Mouse (Mus musculus): ENCODE data around the gene Psmb10. TPM values are rescaled to one million over a fixed set of nuclear protein-coding genes. Genes with fewer than 3 reads are reported as not detected.

The Psmb10 gene
- 1.7 TPM for polyA plus RNA-seq (2014; fragmentation: Illumina TruSeq; extraction: RNeasy Lipid Tissue Mini Kit (QIAGEN cat#74804); ENCODE audit: low read depth, low replicate concordance)

GRCm38 (mm10) chr8:105938306-105938669 is at the start of gene Psmb10:
TSS of gene Psmb10 (minus strand) at chr8:105938444.

DNA sequence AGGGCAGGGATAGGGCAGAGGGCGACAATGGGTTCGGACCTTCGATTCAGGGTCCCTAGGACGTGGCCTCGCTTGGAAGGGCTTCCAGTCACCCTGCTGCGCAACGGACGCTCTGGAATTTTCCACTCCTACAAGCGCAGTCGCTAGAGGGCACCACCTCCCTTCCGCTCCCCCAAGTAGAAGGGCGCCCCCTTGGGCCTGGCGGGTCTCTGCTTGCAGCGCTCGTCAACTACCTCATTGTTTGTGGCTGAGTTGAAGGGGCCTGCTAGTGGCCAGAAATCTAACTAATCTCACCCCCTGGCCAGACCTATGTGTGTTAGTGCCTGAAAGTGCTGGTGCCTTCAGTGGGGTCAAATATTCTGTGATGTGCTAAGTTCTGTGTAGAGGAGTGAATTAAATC is 41.1 kb upstream of the Psmb10 start, which contains the start of gene Dpep3:
Gene Dpep3 (minus strand): TSS at position 105 of the 400 bp plus-strand sequence.

DNA sequence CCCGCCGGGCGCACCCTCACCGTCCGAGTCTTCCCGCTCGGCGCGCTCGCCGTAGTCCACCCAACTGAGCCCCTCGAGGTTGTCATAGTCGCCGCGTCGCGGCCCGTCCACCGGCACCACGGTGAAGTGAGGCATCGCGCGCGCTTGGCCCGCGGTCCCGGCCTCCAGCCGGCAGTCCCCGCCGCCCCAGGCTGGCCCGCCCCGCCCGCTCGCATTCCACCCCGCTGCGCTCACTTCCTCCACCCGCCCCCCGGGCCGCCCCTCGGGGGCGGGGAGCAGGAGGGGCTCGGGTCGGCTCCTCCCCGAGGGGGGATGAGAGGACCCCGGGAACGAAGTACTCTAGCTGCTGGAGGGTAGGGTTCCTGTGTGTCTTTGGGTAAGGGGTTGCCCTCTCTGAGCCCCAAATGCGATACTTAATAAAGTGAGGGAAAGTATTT is 27.7 kb upstream of the Psmb10 start, which contains the start of gene Slc12a4:
Gene Slc12a4 (minus strand): TSS at position 193 of the 437 bp plus-strand sequence.

DNA sequence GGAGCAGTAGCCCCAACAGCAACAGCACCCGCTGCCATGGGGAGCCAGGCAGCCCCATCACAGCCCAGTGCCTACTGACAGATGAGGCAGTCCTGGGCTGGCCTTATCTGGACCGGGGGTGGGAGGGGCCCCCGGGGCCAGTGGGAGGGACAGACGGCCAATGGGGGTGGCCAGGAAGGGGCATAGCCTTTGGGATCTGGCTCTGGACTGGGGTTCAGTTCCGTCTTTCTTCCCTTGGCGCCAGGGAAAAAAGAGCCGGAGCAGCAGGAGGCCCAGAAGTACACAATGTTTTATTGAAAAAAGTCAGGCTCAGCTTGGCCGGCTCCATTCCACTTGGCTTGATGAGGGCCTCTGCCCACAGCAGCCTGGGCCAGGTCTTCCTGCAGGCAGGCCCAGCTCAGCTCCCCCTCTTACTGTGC is 5.1 kb upstream of the Psmb10 start, which contains the start of gene Lcat:
Gene Lcat (minus strand): TSS at position 62 of the 419 bp plus-strand sequence.

DNA sequence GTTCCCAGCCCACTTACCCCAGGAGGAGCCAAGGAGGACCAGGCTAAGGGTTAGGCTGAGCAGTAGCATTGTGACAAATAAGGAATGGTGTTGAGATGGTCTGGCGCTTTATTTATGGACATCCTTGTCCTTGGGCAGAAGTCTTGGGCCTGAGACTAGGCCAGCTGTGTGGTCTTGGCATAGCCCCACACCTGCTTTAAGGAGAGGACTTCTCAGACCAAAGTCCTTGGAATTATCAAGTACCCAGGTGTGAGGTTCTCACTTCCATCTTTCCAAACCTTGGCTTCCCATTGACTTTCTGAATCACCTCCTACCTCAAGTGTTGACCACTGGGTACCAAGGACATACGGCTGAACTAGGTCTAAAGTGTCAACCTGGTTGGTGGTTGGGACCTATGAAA is 4.5 kb downstream of the Psmb10 start, which contains the start of gene Ctrl:
Gene Ctrl (minus strand): TSS at position 101 of the 400 bp plus-strand sequence.

DNA sequence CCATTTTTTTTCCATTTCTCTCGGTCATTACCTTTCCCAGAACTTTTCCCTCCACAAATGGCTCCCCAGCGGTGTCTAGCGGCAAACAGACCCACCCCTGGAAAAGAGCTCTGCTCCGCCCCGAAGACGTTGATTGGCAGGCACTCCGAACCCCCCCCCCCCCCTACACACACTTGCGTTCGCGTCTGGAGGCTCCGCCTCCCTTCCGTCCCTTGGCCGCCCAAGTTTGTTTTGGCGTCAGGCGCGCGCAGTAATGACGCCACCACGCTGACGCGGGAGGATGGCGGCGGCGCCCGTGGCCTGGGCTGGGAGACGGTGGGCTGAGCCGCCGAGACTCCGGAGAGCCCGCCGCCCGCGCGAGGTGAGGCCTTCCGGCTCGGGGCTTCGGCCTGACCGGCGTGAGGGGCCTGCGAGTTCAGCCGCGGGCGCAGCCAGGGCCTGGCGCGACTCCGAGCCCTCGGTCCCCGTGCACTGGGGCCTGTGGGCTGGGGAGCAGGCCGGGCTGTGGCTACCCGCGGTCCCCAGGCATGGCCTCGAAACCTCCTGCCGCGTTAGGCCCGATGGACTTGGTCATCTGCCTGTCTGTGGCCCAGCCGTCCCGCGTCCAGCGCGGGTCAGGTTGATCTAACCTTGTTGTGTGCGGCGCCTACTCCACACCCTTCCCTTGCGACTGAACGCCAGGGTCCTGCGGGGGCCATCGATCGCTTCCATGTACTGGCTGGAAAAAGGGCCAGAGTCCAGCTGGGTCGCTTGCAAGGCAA is 37.9 kb downstream of the Psmb10 start, which contains the start of gene Pskh1:
Gene Pskh1 (plus strand): TSS at position 262 of the 761 bp plus-strand sequence.

GRCm38 (mm10) chr8:105893339-105893738 is 44.9 kb downstream of the Psmb10 start, which contains the start of gene Nrn1l:
TSS of gene Nrn1l (plus strand) at chr8:105893567.

Other genes with a start within 250 kb of the Psmb10 start
- gene Acd, start 237.3 kb downstream of the Psmb10 start, polyA plus RNA-seq (2014; fragmentation: Illumina TruSeq; extraction: RNeasy Lipid Tissue Mini Kit (QIAGEN cat#74804); ENCODE audit: low read depth, low replicate concordance) = 1.4 TPM
- not detected for gene Pard6a, start 237.3 kb downstream of the Psmb10 start, polyA plus RNA-seq (2014; fragmentation: Illumina TruSeq; extraction: RNeasy Lipid Tissue Mini Kit (QIAGEN cat#74804); ENCODE audit: low read depth, low replicate concordance)
- not detected for gene 4933405L10Rik, start 230.8 kb downstream of the Psmb10 start, polyA plus RNA-seq (2014; fragmentation: Illumina TruSeq; extraction: RNeasy Lipid Tissue Mini Kit (QIAGEN cat#74804); ENCODE audit: low read depth, low replicate concordance)
- 0.16 TPM for gene Enkd1, start 230.2 kb downstream of the Psmb10 start, polyA plus RNA-seq (2014; fragmentation: Illumina TruSeq; extraction: RNeasy Lipid Tissue Mini Kit (QIAGEN cat#74804); ENCODE audit: low read depth, low replicate concordance)
- gene Gfod2, start 179.8 kb downstream of the Psmb10 start, polyA plus RNA-seq (2014; fragmentation: Illumina TruSeq; extraction: RNeasy Lipid Tissue Mini Kit (QIAGEN cat#74804); ENCODE audit: low read depth, low replicate concordance) = 0.16 TPM
- 6.4 TPM for gene Ranbp10, start 111.1 kb downstream of the Psmb10 start, polyA plus RNA-seq (2014; fragmentation: Illumina TruSeq; extraction: RNeasy Lipid Tissue Mini Kit (QIAGEN cat#74804); ENCODE audit: low read depth, low replicate concordance)
- gene Tsnaxip1, start 110.7 kb downstream of the Psmb10 start, polyA plus RNA-seq (2014; fragmentation: Illumina TruSeq; extraction: RNeasy Lipid Tissue Mini Kit (QIAGEN cat#74804); ENCODE audit: low read depth, low replicate concordance) = not detected
- gene Cenpt, start 85.2 kb downstream of the Psmb10 start, polyA plus RNA-seq (2014; fragmentation: Illumina TruSeq; extraction: RNeasy Lipid Tissue Mini Kit (QIAGEN cat#74804); ENCODE audit: low read depth, low replicate concordance) = 0.76 TPM
- gene Thap11, start 83.3 kb downstream of the Psmb10 start, polyA plus RNA-seq (2014; fragmentation: Illumina TruSeq; extraction: RNeasy Lipid Tissue Mini Kit (QIAGEN cat#74804); ENCODE audit: low read depth, low replicate concordance) = 8.3 TPM
- gene Nutf2, start 77.9 kb downstream of the Psmb10 start, polyA plus RNA-seq (2014; fragmentation: Illumina TruSeq; extraction: RNeasy Lipid Tissue Mini Kit (QIAGEN cat#74804); ENCODE audit: low read depth, low replicate concordance) = 47.5 TPM
- gene Edc4, start 57.6 kb downstream of the Psmb10 start, polyA plus RNA-seq (2014; fragmentation: Illumina TruSeq; extraction: RNeasy Lipid Tissue Mini Kit (QIAGEN cat#74804); ENCODE audit: low read depth, low replicate concordance) = 1.4 TPM
- gene Nrn1l, start 44.9 kb downstream of the Psmb10 start, polyA plus RNA-seq (2014; fragmentation: Illumina TruSeq; extraction: RNeasy Lipid Tissue Mini Kit (QIAGEN cat#74804); ENCODE audit: low read depth, low replicate concordance) = not detected
- gene Pskh1, start 38.0 kb downstream of the Psmb10 start, polyA plus RNA-seq (2014; fragmentation: Illumina TruSeq; extraction: RNeasy Lipid Tissue Mini Kit (QIAGEN cat#74804); ENCODE audit: low read depth, low replicate concordance) = 2.6 TPM
- 1.5 TPM for gene Ctrl, start 4.6 kb downstream of the Psmb10 start, polyA plus RNA-seq (2014; fragmentation: Illumina TruSeq; extraction: RNeasy Lipid Tissue Mini Kit (QIAGEN cat#74804); ENCODE audit: low read depth, low replicate concordance)
- gene Lcat, start 4.9 kb upstream of the Psmb10 start, polyA plus RNA-seq (2014; fragmentation: Illumina TruSeq; extraction: RNeasy Lipid Tissue Mini Kit (QIAGEN cat#74804); ENCODE audit: low read depth, low replicate concordance) = not detected
- gene Slc12a4, start 27.7 kb upstream of the Psmb10 start, polyA plus RNA-seq (2014; fragmentation: Illumina TruSeq; extraction: RNeasy Lipid Tissue Mini Kit (QIAGEN cat#74804); ENCODE audit: low read depth, low replicate concordance) = 1.7 TPM
- gene Dpep3, start 41.0 kb upstream of the Psmb10 start, polyA plus RNA-seq (2014; fragmentation: Illumina TruSeq; extraction: RNeasy Lipid Tissue Mini Kit (QIAGEN cat#74804); ENCODE audit: low read depth, low replicate concordance) = not detected
- gene Dus2, start 52.9 kb upstream of the Psmb10 start, polyA plus RNA-seq (2014; fragmentation: Illumina TruSeq; extraction: RNeasy Lipid Tissue Mini Kit (QIAGEN cat#74804); ENCODE audit: low read depth, low replicate concordance) = 1.1 TPM
- not detected for gene Dpep2nb, start 67.5 kb upstream of the Psmb10 start, polyA plus RNA-seq (2014; fragmentation: Illumina TruSeq; extraction: RNeasy Lipid Tissue Mini Kit (QIAGEN cat#74804); ENCODE audit: low read depth, low replicate concordance)
- gene Ddx28, start 73.4 kb upstream of the Psmb10 start, polyA plus RNA-seq (2014; fragmentation: Illumina TruSeq; extraction: RNeasy Lipid Tissue Mini Kit (QIAGEN cat#74804); ENCODE audit: low read depth, low replicate concordance) = 1.5 TPM
- 87.4 TPM for gene Nfatc3, start 120.4 kb upstream of the Psmb10 start, polyA plus RNA-seq (2014; fragmentation: Illumina TruSeq; extraction: RNeasy Lipid Tissue Mini Kit (QIAGEN cat#74804); ENCODE audit: low read depth, low replicate concordance)
- 15.3 TPM for gene Esrp2, start 198.5 kb upstream of the Psmb10 start, polyA plus RNA-seq (2014; fragmentation: Illumina TruSeq; extraction: RNeasy Lipid Tissue Mini Kit (QIAGEN cat#74804); ENCODE audit: low read depth, low replicate concordance)
- gene Pla2g15, start 212.0 kb upstream of the Psmb10 start, polyA plus RNA-seq (2014; fragmentation: Illumina TruSeq; extraction: RNeasy Lipid Tissue Mini Kit (QIAGEN cat#74804); ENCODE audit: low read depth, low replicate concordance) = 2.3 TPM
- gene Slc7a6, start 230.4 kb upstream of the Psmb10 start, polyA plus RNA-seq (2014; fragmentation: Illumina TruSeq; extraction: RNeasy Lipid Tissue Mini Kit (QIAGEN cat#74804); ENCODE audit: low read depth, low replicate concordance) = 9.0 TPM